Mouse (Mus musculus) layer of hippocampus, adult 2 months (tissue): Measurements from ENCODE around the gene Ttll11. TPM values are rescaled to one million over a fixed set of nuclear protein-coding genes. Genes with fewer than 3 reads are reported as not detected.

Experiments used
- DNase-seq, 2 experiments: peaks; one replicate each; pipeline ENCODE4 v3.0.0; 2022; ENCODE audit warnings: low spot score in 2 of 2
- H3K27ac ChIP-seq: fragments of 200-600 bp; 2 replicates; pipeline ENCODE4 v1.8.1; 2022
- H3K4me3 ChIP-seq: fragments of 200-600 bp; 2 replicates; pipeline ENCODE4 v1.8.1; 2022; ENCODE audit warnings: mild to moderate bottlenecking
- CTCF ChIP-seq: fragments of 200-600 bp; conservative IDR thresholded peaks from 2 replicates; pipeline ENCODE4 v1.8.1; 2022; ENCODE audit warnings: antibody characterized with exemption, mild to moderate bottlenecking, moderate library complexity
- total RNA-seq, 2 experiments: library from RNA; stranded (reverse); gene quantifications; 2 replicates each; pipeline ENCODE4 v1.2.3; 2021

The Ttll11 gene
- total RNA-seq, 2 experiments from 2014 or later = 33.9 to 38.8 TPM

DNA sequence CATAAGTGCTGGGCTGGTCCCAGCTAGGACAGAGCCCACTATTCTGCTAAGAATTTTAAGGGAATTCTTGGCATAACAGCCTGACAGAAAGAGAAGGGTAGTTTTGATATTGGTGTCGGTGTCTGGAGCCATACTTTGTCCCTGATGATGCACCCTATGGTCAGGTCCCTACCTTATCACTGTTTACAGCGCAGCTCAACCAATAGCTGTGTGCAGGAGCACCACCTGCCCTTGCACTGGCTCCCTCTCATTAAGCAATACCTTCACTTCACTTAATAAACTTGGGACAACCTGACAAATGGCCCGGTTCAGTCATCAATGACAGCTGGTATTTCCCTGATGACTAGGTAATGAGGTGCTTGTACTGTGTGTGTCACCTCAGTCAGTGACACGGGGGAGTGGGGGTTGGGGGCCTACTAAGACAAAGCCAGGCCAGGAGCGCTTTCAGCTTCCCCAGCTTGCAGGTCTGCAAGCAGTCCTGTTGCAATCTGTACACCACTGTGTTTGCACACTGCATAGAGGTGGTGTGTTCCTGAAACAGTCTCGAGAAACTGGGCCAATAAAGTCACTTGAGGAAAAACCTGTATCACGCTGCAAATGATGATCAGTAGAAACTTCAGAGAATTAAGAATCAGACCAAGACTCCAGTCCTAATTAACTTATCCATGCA, 22.1 kb downstream of the Ttll11 start:
- no peak for TF ChIP-seq CTCF
- Histone ChIP-seq H3K27ac (no peak overlapping the region), H3K4me3 (no peak overlapping the region)
- no peak for DNase-seq

GRCm38 (mm10) chr2:35955211-35955610, 24.5 kb downstream of the Ttll11 start:
- no peak for DNase-seq
- no peak for TF ChIP-seq CTCF
- H3K4me3 ChIP-seq = no peak overlapping the region
- no peak overlapping the region for H3K27ac ChIP-seq

DNA sequence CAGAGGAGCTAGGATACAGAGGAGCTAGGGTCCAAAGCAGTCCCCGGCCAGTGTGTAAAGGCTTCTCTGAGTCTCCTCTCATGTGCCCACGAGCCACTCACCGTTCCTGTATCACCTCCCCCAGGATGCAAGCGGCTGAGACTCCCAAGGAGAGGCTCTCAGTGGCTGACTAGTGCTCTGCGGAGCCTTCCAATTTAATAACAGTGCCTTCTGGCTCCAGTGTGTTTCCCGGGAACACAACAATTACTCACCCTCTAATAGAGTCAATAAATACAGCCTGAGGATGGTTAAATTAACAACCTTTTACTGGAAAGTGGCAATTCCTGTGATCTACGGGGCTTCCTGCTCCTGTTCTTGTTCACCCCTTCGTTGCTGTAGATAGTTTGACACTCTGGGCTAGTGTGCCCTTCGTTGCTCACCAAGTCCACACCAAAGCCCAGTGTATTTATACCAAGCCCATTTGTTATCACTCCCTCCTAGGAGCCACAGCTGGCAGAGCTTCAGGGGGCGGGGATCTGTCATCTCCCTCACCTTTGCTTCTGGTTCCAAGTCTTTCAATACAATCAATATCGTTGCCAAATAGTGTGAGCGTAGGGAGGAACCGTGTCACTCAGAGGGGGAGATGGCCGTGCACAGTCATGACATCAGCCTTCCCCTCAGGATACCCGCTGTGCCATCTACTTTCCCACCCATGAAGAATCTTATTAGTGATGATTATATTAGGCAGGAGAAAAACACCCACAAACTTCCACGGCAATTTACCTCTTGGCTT, 27.3 kb downstream of the Ttll11 start:
- Histone ChIP-seq H3K4me3 (no peak overlapping the region), H3K27ac (no peak overlapping the region)
- no peak for DNase-seq
- TF ChIP-seq CTCF = no peak

DNA sequence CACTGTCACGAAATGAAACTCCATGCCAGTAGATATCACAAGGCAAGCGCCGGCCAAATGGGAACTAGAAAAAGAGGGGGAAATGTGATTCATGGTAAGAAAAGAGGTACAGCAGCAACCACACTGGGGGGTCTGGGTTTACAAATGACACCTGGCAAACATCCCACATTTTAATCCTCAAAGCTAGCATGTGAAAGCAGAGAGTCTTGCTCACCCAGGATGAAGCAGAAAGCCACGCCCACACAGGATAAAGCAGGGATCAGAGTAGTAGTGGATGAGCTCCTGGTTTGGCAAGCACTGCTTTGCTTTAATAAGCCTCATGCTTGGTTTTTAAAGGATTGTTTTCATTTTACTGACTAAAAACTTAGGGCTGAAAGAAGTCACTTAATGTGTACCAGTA, 34.8 kb downstream of the Ttll11 start:
- H3K4me3 ChIP-seq = no peak overlapping the region

GRCm38 (mm10) chr2:35942960-35943359, 36.8 kb downstream of the Ttll11 start:
- no peak for TF ChIP-seq CTCF
- no peak for DNase-seq
- Histone ChIP-seq H3K4me3 (no peak overlapping the region), H3K27ac (no peak overlapping the region)

More for the DNA sequence above, 34.8 kb downstream of the Ttll11 start:
- no peak overlapping the region for H3K27ac ChIP-seq
- no peak for DNase-seq
- no peak for TF ChIP-seq CTCF

GRCm38 (mm10) chr2:35935045-35935444, 44.7 kb downstream of the Ttll11 start:
- H3K27ac ChIP-seq = 0 out of 2 replicates have a peak overlapping the region, but pooled peaks have one; percentile 29
- no peak for TF ChIP-seq CTCF

DNA sequence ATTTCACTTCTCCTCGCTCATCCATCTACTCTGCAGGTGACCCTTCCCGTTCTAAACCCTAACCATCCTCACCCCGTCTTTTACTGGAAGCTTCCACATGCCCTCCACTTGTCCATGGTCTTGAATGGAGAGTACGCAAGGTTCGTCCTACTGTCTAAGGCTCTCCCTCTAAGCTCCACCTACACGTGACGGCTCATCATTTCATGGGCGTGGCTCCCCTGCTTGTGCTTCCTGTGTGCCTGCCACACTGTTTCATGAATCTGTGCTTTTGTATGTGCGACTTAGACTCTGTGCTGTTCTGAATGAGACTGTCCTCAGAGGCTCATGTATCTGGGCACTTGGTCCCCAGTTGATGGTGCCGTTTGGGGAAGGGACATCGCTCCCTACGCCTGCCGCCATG, 46.6 kb downstream of the Ttll11 start:
- Histone ChIP-seq H3K27ac (no peak overlapping the region), H3K4me3 (no peak overlapping the region)
- DNase-seq = no peak
- TF ChIP-seq CTCF = no peak

More at GRCm38 (mm10) chr2:35935045-35935444, 44.7 kb downstream of the Ttll11 start:
- DNase-seq = no peak
- no peak overlapping the region for H3K4me3 ChIP-seq

GRCm38 (mm10) chr2:35931619-35932018, 48.1 kb downstream of the Ttll11 start:
- DNase-seq = no peak
- peak; percentile 65 for TF ChIP-seq CTCF
- no peak overlapping the region for H3K4me3 ChIP-seq
- H3K27ac ChIP-seq = no peak overlapping the region

GRCm38 (mm10) chr2:35930498-35931149, 49.1 kb downstream of the Ttll11 start:
- Histone ChIP-seq H3K27ac (no peak overlapping the region), H3K4me3 (no peak overlapping the region)
- peak; percentile 84 for TF ChIP-seq CTCF
- peak; percentile 80 to 89 for DNase-seq

- Histone ChIP-seq H3K27ac (no peak overlapping the region), H3K4me3 (no peak overlapping the region)
- TF ChIP-seq CTCF = no peak
- peak; percentile 26 to 65 for DNase-seq
These were observed 51.6 kb downstream of the Ttll11 start for GRCm38 (mm10) chr2:35928133-35928532.

GRCm38 (mm10) chr2:35924947-35925346, 54.8 kb downstream of the Ttll11 start:
- no peak overlapping the region for H3K4me3 ChIP-seq
- no peak for TF ChIP-seq CTCF
- no peak overlapping the region for H3K27ac ChIP-seq
- no peak for DNase-seq

DNA sequence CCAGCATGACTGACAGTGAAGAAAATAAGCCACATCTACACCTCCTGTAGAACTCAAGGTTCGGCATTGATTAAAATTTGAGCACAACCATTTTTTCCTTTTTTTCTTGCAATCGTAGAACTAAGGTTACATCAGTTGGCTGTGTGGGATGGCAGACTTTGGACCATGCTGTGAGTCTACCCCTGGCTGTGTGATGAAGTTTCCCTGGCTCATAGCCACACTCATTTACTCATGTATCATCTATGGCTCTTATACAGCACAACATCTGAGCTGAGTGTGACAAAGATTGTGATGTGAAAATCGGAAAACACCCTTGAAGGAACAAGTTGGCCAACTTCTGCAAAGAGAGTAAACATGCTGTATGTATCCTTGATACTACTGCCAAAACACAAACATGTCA, 56.8 kb downstream of the Ttll11 start:
- no peak overlapping the region for H3K27ac ChIP-seq
- TF ChIP-seq CTCF = no peak
- H3K4me3 ChIP-seq = no peak overlapping the region
- DNase-seq = no peak

DNA sequence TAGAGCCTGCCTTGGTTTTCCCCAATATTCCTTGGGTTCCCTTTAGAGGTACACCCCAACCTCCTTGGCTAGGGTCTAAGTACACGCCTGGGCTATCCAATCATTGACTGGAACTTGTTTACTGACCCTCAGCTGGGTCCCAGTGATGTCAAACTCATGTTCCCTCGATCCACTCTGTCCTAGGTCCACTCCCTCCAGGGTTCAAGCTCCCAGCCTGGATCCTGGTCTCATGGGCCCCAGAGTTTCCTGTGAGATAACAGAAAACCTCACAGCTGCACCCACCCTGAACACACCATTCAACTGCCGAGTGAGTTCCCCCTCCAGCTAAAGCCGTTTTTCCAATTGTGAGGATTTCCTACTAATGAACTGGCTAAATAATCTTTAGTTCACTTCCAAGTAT, 67.6 kb downstream of the Ttll11 start:
- H3K27ac ChIP-seq = no peak overlapping the region
- DNase-seq = no peak
- no peak overlapping the region for H3K4me3 ChIP-seq
- TF ChIP-seq CTCF = no peak

- H3K4me3 ChIP-seq = no peak overlapping the region
- TF ChIP-seq CTCF = no peak
- DNase-seq = no peak
- no peak overlapping the region for H3K27ac ChIP-seq
These were observed 68.0 kb downstream of the Ttll11 start for GRCm38 (mm10) chr2:35911675-35912074.
